Mouse (Mus musculus) MEL (cell line): ENCODE data around the gene Ccdc92b.

Experiments
- BHLHE40 ChIP-seq: IDR thresholded peaks from 2 replicates; pipeline ENCODE4 v1.6.1; 2012; ENCODE audit warnings: low read depth, mild to moderate bottlenecking, inconsistent platforms, low read length, improper control_type of control experiment, borderline replicate concordance
- CTCF ChIP-seq, 3 experiments: IDR thresholded peaks in 2 of 3; conservative IDR thresholded peaks in 1 of 3; 2 replicates each; pipeline ENCODE4 v1.5.1; 2011 to 2012; ENCODE audit warnings: low read length in 3 of 3, low read depth in 2 of 3, mild to moderate bottlenecking in 2 of 3, improper control_type of control experiment in 1 of 3, inconsistent platforms in 1 of 3, mixed read lengths in 1 of 3, moderate library complexity in 1 of 3; ENCODE audit not compliant: control insufficient read depth in 1 of 3, insufficient read depth in 1 of 3, poor library complexity in 1 of 3, severe bottlenecking in 1 of 3
- ELF1 ChIP-seq: IDR thresholded peaks from 2 replicates; pipeline ENCODE4 v1.6.1; 2014; ENCODE audit warnings: low read depth, mild to moderate bottlenecking, inconsistent platforms, low read length, improper control_type of control experiment, moderate library complexity
- EP300 ChIP-seq, 2 experiments: IDR thresholded peaks; 2 replicates each; pipeline ENCODE4 v1.6.1; 2011; ENCODE audit warnings: improper control_type of control experiment in 2 of 2, low read length in 2 of 2, low read depth in 1 of 2, mild to moderate bottlenecking in 1 of 2
- JUND ChIP-seq: IDR thresholded peaks from 2 replicates; pipeline ENCODE4 v1.6.1; 2011; ENCODE audit warnings: low read depth, mild to moderate bottlenecking, improper control_type of control experiment, low read length
- MAFK ChIP-seq: IDR thresholded peaks from 2 replicates; pipeline ENCODE4 v1.6.1; 2011; ENCODE audit warnings: low read depth, mild to moderate bottlenecking, low read length, improper control_type of control experiment, borderline replicate concordance
- MXI1 ChIP-seq: IDR thresholded peaks from 2 replicates; pipeline ENCODE4 v1.6.1; 2011; ENCODE audit warnings: mild to moderate bottlenecking, low read depth, low read length, improper control_type of control experiment
- POLR2A ChIP-seq, 2 experiments: IDR thresholded peaks; 2 replicates each; pipeline ENCODE4 v1.6.1; 2011 to 2012; ENCODE audit warnings: low read length in 2 of 2, mild to moderate bottlenecking in 2 of 2, control low read depth in 1 of 2, improper control_type of control experiment in 1 of 2, low read depth in 1 of 2, moderate library complexity in 1 of 2; ENCODE audit not compliant: control insufficient read depth in 1 of 2, insufficient read depth in 1 of 2, poor library complexity in 1 of 2
- POLR2AphosphoS2 ChIP-seq: IDR thresholded peaks from 2 replicates; pipeline ENCODE4 v1.6.1; 2011; ENCODE audit warnings: low read length, improper control_type of control experiment
- USF1 ChIP-seq: IDR thresholded peaks from 2 replicates; pipeline ENCODE4 v1.6.1; 2014; ENCODE audit warnings: low read depth, mild to moderate bottlenecking, inconsistent platforms, low read length, improper control_type of control experiment, moderate library complexity
- ZMIZ1 ChIP-seq: IDR thresholded peaks from 2 replicates; pipeline ENCODE4 v1.6.1; 2012; ENCODE audit warnings: low read depth, mild to moderate bottlenecking, inconsistent platforms, low read length, improper control_type of control experiment, moderate library complexity
- ZNF384 ChIP-seq: IDR thresholded peaks from 2 replicates; pipeline ENCODE4 v1.6.1; 2012; ENCODE audit warnings: low read depth, mild to moderate bottlenecking, inconsistent platforms, low read length, improper control_type of control experiment

DNA sequence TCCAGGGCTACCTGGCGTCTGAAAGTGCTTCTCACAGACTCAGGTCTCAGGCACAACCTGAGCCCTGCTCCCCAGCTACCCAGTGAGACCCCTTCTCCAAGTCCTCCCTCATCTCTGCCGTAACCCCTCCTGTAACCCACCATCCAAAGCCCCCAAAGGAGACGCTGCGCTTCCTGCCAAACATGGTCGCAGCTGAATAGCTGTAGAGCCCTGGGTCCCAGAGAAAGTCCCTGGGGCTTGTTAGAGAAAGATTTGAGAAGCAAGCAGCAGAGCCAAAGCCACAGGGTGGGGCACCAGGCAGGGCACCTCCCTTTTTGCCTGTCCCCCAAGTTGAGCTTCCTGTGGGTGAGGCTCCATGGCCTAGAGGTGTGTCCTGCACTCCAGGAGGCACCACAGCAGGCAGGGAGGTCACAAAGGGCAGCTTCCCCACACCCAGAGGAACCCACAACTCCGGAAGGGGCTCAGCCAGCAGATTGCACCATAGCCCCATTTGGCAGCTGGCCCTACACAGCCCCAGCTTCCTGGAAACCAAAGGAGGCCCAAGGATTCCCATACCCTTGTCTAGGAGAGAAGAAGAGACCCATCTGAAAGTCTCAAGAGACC lies 46.8 kb upstream of the Ccdc92b start:
- TF ChIP-seq EP300 (IDR thresholded peaks at IDR 0.05; ENCODE audit: low read depth in 1 of 2, low read length in 2 of 2) (peak; percentile 66 to 86), CTCF (IDR thresholded peaks at IDR 0.05 in 2 of 3, conservative IDR thresholded peaks at IDR 0.05 in 1 of 3; ENCODE audit: control insufficient read depth in 1 of 3, insufficient read depth in 1 of 3, low read depth in 2 of 3, low read length in 3 of 3, poor library complexity in 1 of 3, severe bottlenecking in 1 of 3) (no peak), ZNF384 (no peak), JUND (no peak), MXI1 (peak; percentile 25; the same call in 1 of the 2 replicates), POLR2A (IDR thresholded peaks at IDR 0.05; ENCODE audit: control insufficient read depth in 1 of 2, insufficient read depth in 1 of 2, low read depth in 1 of 2, low read length in 2 of 2, poor library complexity in 1 of 2) (peak; percentile 28 to 67; a peak in 2 of 4 replicates), BHLHE40 (no peak; the same call in 1 of the 2 replicates), MAFK (peak; percentile 8; the same call in 1 of the 2 replicates), USF1 (no peak), POLR2AphosphoS2 (no peak), ZMIZ1 (no peak; the same call in 1 of the 2 replicates), ELF1 (peak; percentile 49; the same call in 1 of the 2 replicates)
